Mouse (Mus musculus) thymus, postnatal 0 days (tissue): ENCODE results near the gene Rab36. TPM values are rescaled to one million over a fixed set of nuclear protein-coding genes. Genes with fewer than 3 reads are reported as not detected.

ENCODE experiments used
- DNase-seq: peaks from one replicate; pipeline ENCODE4 v3.0.0-alpha.2; 2015; ENCODE audit warnings: low spot score
- polyA plus RNA-seq: library from polyadenylated mRNA; unstranded; fragments of >200 nt; fragmentation: Nextera tagmentation; extraction: Ambion mirVana; gene quantifications from 2 replicates; pipeline ENCODE4 v1.2.1, GENCODE M21; 2015

The Rab36 gene
- polyA plus RNA-seq, 1 experiment from 2014 or later, result 1.2 TPM

GRCm38 (mm10) chr10:75044459-75044858 is 7.6 kb downstream of the Rab36 start:
- no peak for DNase-seq

- no peak for DNase-seq
Observed at GRCm38 (mm10) chr10:75045831-75046230, 9.0 kb downstream of the Rab36 start.

- no peak for DNase-seq
Observed at GRCm38 (mm10) chr10:75048711-75049110, 11.9 kb downstream of the Rab36 start.

GRCm38 (mm10) chr10:75051364-75052074 is 14.7 kb downstream of the Rab36 start:
- no peak for DNase-seq

- DNase-seq, result no peak
Observed at GRCm38 (mm10) chr10:75052902-75053301, 16.0 kb downstream of the Rab36 start.

DNA sequence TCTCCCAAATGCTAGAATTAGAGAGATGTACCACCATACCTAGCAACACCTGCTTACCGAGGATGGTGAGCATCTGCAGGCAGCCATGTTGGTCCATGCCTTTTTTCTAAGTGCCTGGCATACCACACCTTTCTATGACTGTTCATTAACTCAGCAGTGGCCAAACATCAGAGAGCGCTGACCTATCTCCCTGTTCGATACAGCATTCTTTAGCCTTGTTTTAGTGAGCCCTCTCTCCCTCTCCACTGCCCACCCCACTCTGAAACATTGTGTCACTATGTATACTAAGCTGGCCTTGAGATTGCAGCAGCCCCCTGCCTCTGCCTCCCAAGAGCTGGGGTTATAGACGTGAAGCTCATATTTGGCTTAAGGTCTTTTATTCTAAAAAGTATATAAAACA is 16.8 kb downstream of the Rab36 start:
- no peak for DNase-seq

- no peak for DNase-seq
Observed at GRCm38 (mm10) chr10:75054125-75054524, 17.3 kb downstream of the Rab36 start.

DNA sequence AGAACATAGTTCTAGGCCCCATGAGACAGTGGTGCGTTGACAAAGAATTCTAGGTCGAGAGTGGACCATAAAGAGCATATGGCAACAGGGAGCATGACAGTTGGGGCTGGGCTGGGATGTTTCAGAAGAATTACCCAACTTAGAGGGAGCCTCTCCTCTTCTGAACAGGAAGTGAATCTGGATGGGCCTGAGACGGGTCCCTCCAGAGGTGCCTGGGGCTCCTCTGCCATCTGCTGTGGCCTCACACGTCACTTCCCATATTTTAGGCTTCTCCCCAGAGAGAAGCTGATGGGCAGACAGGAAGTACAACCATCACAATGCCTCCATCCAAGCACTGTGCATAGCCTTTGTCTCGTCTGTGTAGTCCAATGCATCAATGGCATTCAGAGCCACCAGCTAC is 18.8 kb downstream of the Rab36 start:
- no peak for DNase-seq

DNA sequence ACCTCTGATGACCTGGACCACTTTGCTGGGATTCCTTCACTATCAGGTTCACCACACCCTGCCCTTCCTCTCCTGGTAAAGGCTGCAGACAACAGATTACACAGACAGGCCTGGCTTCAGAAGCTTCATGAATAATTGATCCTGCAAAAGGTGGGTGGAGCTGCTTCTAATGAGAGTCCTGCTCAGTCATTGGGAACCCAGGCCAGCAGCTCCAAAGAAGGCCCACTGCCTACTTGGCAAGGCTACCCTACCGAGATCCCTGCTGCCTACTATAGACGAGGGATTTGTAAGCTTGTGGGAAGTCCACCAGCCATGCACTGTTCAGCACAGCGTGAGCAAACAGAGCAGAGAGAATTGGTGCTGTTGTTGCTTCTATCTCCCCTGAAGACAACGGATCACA is 19.4 kb downstream of the Rab36 start:
- DNase-seq, result no peak

GRCm38 (mm10) chr10:75058336-75058735 is 21.5 kb downstream of the Rab36 start:
- no peak for DNase-seq

DNA sequence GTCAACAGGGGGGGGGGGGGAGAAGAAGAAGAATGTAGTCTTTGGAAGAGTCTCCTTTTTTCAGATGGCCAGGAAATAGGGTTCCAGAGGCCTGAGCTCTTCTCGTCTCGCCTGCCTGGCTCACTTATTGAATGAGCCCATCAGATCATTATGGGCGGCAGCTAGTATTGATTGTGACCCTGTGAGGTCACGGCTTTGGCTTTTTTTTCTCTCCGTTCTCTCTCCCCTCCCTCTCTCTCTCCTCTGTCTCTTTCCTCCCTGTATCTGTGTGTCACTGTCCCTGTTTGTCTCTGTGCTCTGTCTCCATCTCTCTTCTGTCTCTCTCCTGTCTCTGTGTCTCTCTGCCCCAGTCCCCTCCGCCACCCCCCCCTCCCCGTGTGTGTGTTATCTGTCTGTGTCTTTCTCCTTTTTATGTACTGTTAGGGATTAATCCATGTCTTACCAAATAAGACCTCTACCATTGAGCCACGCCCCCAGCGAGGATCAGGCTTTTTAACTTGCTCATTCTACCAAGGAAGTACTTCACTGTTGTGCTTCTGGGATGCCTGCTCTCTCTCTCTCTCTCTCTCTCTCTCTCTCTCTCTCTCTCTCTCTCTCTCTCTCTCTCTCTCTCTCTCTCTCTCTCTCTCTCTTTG is 22.0 kb downstream of the Rab36 start:
- peak; percentile 37 for DNase-seq

DNA sequence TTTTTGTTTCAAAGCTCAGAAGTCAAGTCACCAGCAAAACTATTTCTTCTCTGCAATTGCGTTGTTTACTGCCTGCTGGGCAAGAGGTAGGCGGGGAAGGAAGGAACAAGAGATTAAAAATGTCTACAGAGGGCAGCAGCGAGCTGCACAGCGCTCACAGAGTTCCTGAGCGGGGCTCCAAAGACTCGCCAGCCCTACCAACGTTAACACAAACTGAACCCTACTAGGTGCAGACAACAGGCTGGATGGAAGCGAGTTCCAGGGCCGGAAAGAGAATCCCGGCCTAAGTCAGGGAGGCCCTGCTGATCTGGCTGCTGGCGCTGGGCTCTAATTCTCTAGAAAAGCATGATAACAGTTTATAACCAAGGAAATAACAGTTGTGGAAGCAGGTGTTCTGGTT is 22.5 kb downstream of the Rab36 start:
- DNase-seq, result peak; percentile 80

GRCm38 (mm10) chr10:75060217-75060842 is 23.5 kb downstream of the Rab36 start, which contains the start of gene Bcr:
Gene Bcr, plus strand, starts transcription at chr10:75060592.
- peak; percentile 79 for DNase-seq

DNA sequence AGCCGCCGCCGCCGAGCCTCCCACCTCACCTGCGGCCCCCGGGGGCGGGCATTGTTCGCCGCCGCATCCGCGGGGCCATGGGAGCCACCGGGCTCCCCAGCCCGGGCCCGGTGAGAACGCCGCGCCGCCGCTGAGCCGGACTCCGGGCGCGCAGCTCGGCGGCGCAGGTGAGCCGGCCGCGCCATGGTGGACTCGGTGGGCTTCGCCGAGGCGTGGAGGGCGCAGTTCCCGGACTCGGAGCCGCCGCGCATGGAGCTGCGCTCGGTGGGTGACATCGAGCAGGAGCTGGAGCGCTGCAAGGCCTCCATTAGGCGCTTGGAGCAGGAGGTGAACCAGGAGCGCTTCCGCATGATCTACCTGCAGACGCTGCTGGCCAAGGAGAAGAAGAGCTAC is 24.0 kb downstream of the Rab36 start:
- peak; percentile 37 for DNase-seq

DNA sequence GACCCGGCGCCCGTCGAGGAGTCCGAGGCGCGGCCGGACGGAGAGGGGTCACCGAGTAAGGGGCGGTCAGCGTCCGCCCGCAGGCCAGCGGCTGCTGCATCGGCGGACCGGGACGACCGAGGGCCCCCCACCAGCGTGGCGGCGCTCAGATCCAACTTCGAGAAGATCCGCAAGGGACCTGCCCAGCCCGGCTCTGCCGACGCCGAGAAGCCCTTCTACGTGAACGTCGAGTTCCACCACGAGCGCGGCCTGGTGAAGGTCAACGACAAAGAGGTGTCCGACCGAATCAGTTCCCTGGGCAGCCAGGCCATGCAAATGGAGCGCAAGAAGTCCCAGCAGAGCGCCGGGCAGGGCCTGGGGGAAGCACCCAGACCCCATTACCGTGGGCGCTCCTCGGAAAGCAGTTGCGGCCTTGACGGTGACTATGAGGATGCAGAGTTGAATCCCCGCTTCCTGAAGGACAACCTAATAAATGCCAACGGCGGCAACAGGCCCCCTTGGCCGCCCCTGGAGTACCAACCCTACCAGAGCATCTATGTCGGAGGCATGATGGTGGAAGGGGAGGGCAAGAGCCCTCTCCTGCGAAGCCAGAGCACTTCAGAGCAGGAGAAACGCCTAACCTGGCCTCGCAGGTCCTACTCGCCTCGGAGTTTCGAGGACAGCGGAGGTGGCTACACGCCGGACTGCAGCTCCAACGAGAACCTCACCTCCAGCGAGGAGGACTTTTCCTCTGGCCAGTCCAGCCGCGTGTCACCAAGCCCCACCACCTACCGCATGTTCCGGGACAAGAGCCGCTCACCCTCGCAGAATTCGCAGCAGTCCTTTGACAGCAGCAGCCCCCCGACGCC is 24.7 kb downstream of the Rab36 start:
- no peak for DNase-seq

DNA sequence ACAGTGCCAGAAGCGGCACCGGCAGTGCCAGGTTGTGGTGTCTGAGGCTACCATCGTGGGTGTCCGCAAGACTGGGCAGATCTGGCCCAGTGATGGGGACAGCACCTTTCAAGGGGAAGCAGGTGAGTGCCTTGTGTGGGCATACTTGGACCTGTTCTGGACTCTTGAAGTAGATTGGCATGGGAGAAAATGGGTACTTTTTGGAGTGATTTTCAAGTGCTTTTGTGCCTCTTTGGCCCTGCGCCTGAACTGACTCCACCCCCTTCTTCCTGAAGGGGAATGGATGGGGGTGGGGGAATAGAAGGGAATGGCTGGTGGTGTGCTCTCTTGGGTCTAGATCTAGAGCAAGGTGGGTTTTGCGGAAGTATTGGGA is 25.3 kb downstream of the Rab36 start:
- DNase-seq, result peak; percentile 14

DNA sequence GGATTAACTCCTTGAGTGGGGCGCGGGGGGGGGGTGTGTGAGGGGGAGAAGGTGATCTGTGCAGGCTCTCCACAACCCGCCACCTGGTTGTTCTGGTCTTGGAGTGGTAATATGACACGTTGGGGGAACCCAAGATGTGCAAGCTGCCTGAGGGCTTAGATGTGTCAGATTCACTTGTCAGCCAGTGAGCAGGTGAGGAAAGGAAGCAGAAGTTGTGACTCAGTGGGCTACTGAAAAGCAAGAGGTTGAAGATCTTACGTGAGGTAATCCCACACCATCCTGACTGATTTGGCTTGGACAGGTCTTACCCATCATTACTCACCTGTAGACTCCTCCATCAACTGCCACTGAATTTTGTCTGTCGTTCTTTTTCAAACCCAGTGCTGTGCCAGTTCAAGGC is 25.8 kb downstream of the Rab36 start:
- peak; percentile 23 for DNase-seq

DNA sequence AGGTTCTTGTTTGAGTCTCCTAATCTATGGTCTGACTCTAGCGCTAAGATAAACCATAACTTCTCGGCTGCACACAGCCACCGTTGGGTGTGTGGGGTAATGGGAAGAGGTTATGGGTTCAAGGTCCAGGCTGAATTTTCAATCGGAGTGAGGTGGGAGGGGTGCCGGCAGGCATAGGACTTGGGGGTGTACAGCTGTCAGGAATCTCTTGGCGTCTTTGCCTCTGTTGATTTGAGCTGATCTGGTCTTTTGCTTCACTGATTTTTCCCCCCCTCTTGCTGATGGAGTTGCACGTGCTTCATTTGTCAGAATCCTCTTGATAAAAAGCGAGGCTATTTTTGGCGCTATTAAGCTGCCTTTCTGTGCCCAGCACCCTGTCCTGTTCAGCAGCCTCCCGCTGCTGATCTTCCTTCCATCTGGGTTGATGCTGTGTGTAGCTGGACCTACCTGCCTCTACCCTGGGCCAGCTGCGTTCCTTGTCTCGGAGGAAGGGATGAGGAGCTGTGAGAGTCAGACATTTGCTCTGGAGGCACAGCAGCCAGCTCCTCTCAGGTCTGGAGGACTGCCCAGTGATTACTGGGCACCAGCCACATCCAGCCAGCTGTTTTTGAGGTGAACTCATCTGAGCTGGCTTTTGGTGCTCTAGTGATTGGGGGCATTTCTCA is 26.6 kb downstream of the Rab36 start:
- DNase-seq, result no peak

- no peak for DNase-seq
Observed at GRCm38 (mm10) chr10:75065691-75066090, 28.8 kb downstream of the Rab36 start.

DNA sequence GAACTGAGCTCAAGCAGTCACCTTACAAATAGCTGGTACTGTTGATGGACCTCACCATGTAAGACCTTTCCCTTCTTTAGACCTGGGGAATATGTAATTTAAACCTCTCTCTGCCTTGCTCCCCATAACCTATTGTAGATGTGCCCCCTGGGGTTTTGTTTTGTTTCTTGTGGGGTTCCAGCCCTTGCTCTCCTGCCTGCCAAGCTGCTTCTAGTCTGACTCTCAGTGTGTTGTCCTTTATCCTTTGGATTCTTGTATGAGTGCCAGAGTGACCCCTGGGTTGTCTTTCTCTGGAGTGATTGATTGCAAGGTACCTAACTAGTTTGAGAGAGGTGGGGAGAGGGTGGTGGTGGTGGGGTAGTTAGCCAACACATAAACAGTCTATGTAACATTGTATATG is 30.6 kb downstream of the Rab36 start:
- no peak for DNase-seq

DNA sequence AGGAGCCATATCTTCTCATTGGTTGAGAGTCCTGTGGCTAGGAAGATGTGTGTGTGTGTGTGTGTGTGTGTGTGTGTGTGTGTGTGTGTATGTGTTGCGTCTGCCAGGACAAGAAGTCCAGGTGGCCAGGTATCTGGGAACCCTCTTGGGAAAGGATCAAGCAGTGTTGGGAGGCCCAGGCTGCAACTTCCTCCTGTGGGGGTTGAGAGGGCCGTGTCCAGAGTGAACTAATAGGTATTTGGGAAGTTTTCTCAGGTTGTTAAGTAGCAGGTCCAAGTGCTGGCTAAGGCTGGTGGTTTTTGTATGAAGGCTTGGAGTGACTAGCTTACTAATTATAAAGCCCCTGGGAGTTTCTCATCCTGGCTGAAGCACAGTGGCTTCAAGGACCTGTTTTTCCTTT is 31.2 kb downstream of the Rab36 start:
- DNase-seq, result no peak
